Mouse (Mus musculus) megakaryocyte progenitor cell, adult 5-6 weeks (primary cell): ENCODE results near the gene Sipa1l2. TPM values are rescaled to one million over a fixed set of nuclear protein-coding genes. Genes with fewer than 3 reads are reported as not detected.
A peak's percentile ranks its signal among the peaks of the same experiment; 100 is the strongest.

Experiments
- ATAC-seq: replicated peaks from 2 replicates; pipeline ENCODE4 v1.8.0; 2016; ENCODE audit warnings: mild to moderate bottlenecking, moderate TSS enrichment, inconsistent platforms; ENCODE audit not compliant: poor library complexity
- total RNA-seq, 2 experiments: library from RNA; stranded (forward) in 1 of 2; stranded (reverse) in 1 of 2; fragments of 157-497, 149-512 nt in 1 of 2; fragments of 200-1000 nt in 1 of 2; gene quantifications; 2 replicates each; pipeline versions ENCODE4 v1.2.3 to v1.2.4; 2015 to 2017

Sipa1l2 gene
- total RNA-seq, 2 experiments from 2014 or later, result 0.84 to 2.0 TPM

GRCm38 (mm10) chr8:125584276-125584675 is 14.7 kb upstream of the Sipa1l2 start:
- ATAC-seq, result no peak

GRCm38 (mm10) chr8:125580426-125580825 is 10.8 kb upstream of the Sipa1l2 start:
- no peak for ATAC-seq

- peak; percentile 51 for ATAC-seq
Measured at GRCm38 (mm10) chr8:125576127-125576526, 6.5 kb upstream of the Sipa1l2 start.

- ATAC-seq, result peak; percentile 47
Measured at GRCm38 (mm10) chr8:125574280-125574679, 4.7 kb upstream of the Sipa1l2 start.

GRCm38 (mm10) chr8:125572246-125572645 is 2.6 kb upstream of the Sipa1l2 start:
- no peak for ATAC-seq

GRCm38 (mm10) chr8:125570835-125571465 is 1.3 kb upstream of the Sipa1l2 start:
- ATAC-seq, result no peak

- ATAC-seq, result no peak
Measured at GRCm38 (mm10) chr8:125570389-125570788, 781 bp upstream of the Sipa1l2 start.

- peak; percentile 7; the same call in 1 of the 2 replicates for ATAC-seq
Measured at GRCm38 (mm10) chr8:125568851-125569532, 616 bp downstream of the Sipa1l2 start.

- ATAC-seq, result peak; percentile 56
Measured at GRCm38 (mm10) chr8:125568421-125568850, 1.2 kb downstream of the Sipa1l2 start.

GRCm38 (mm10) chr8:125567569-125567968 is 2.0 kb downstream of the Sipa1l2 start:
- 0 out of 2 replicates have a peak, but pooled peaks have one; percentile 15 for ATAC-seq

GRCm38 (mm10) chr8:125562878-125563277 is 6.7 kb downstream of the Sipa1l2 start:
- ATAC-seq, result no peak

- peak; percentile 52 for ATAC-seq
Measured at GRCm38 (mm10) chr8:125560825-125561490, 8.7 kb downstream of the Sipa1l2 start.

- ATAC-seq, result no peak
Measured at GRCm38 (mm10) chr8:125559066-125559653, 10.4 kb downstream of the Sipa1l2 start.

- ATAC-seq, result peak; percentile 59
Measured at GRCm38 (mm10) chr8:125558109-125559065, 11.2 kb downstream of the Sipa1l2 start.

GRCm38 (mm10) chr8:125557391-125558108 is 12.1 kb downstream of the Sipa1l2 start:
- peak; percentile 24; the same call in 1 of the 2 replicates for ATAC-seq

GRCm38 (mm10) chr8:125556706-125557105 is 12.9 kb downstream of the Sipa1l2 start:
- ATAC-seq, result no peak

GRCm38 (mm10) chr8:125550567-125550966 is 19.0 kb downstream of the Sipa1l2 start:
- ATAC-seq, result no peak

GRCm38 (mm10) chr8:125547296-125547695 is 22.3 kb downstream of the Sipa1l2 start:
- ATAC-seq, result no peak

- no peak for ATAC-seq
Measured at GRCm38 (mm10) chr8:125545866-125546265, 23.7 kb downstream of the Sipa1l2 start.
